Mouse (Mus musculus) midbrain, embryonic 10.5 days (tissue): Measurements from ENCODE around the gene Fbxo31. TPM values are rescaled to one million over a fixed set of nuclear protein-coding genes. Genes with fewer than 3 reads are reported as not detected.

Experiments used
- DNase-seq: peaks from one replicate; pipeline ENCODE4 v3.0.0-alpha.2; 2017; ENCODE audit warnings: low spot score
- H3K27ac ChIP-seq: fragments of 300-500 bp; sonication (generic); replicated peaks from 2 replicates; pipeline ENCODE4 v1.5.1; 2016; ENCODE audit warnings: mild to moderate bottlenecking
- H3K27me3 ChIP-seq: fragments of 300-500 bp; sonication (generic); 2 replicates; pipeline ENCODE4 v1.6.1; 2016; ENCODE audit warnings: low read depth, mild to moderate bottlenecking; ENCODE audit not compliant: poor library complexity, severe bottlenecking
- H3K36me3 ChIP-seq: fragments of 300-500 bp; sonication (generic); 2 replicates; pipeline ENCODE4 v1.6.1; 2016; ENCODE audit warnings: mild to moderate bottlenecking, moderate library complexity
- H3K4me1 ChIP-seq: fragments of 300-500 bp; sonication (generic); 2 replicates; pipeline ENCODE4 v1.6.1; 2016
- H3K4me3 ChIP-seq: fragments of 300-500 bp; sonication (generic); 2 replicates; pipeline ENCODE4 v1.5.1; 2016; ENCODE audit warnings: mild to moderate bottlenecking, moderate library complexity
- H3K9me3 ChIP-seq: fragments of 300-500 bp; sonication (generic); replicated peaks from 2 replicates; pipeline ENCODE4 v1.6.1; 2016; ENCODE audit warnings: mild to moderate bottlenecking
- WGBS: fragments of 180-500 bp; shearing (Covaris S2); methylation state at CpG from one replicate; pipeline ENCODE4 v1.1.7; 2016; 5-methylcytosine and 5-hydroxymethylcytosine counted together
- polyA plus RNA-seq: library from polyadenylated mRNA; unstranded; fragments of >200 nt; fragmentation: Nextera tagmentation; extraction: Ambion mirVana; gene quantifications from 2 replicates; pipeline ENCODE4 v1.2.1, GENCODE M21; 2016

Gene Fbxo31
- polyA plus RNA-seq, 1 experiment from 2014 or later, result 14.8 TPM

DNA sequence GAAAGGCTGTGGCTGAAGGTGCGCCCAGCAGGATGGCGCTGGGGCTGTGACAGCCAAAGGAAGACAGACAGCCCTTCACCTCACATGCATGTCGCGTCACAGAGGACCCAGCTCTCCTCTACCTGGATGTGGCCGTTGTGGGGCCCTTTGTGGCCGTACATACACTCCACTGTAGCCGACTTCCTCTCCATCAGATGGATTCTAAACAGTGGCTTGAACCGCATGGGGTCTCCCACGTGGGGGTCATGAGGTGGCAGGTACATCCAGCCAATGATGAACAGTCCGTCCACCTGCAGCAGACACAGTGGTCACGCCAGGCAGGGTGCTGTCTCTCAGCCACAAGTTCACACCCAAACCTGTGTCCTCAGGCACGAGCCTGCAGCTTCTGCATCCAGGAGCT is 18.8 kb downstream of the Fbxo31 start:
- no peak for DNase-seq
- H3K27me3 ChIP-seq, result no peaks in the 10 kb centered on the region
- no peak overlapping the region for H3K27ac ChIP-seq
- H3K4me3 ChIP-seq, result no peak overlapping the region
- WGBS, result 90% methylated on average over 12 of the region's 12 CpGs
- peaks cover 52% of the 10 kb centered on the region for H3K36me3 ChIP-seq
- H3K4me1 ChIP-seq, result peaks cover 25% of the 10 kb centered on the region
- H3K9me3 ChIP-seq, result no peaks in the 10 kb centered on the region

DNA sequence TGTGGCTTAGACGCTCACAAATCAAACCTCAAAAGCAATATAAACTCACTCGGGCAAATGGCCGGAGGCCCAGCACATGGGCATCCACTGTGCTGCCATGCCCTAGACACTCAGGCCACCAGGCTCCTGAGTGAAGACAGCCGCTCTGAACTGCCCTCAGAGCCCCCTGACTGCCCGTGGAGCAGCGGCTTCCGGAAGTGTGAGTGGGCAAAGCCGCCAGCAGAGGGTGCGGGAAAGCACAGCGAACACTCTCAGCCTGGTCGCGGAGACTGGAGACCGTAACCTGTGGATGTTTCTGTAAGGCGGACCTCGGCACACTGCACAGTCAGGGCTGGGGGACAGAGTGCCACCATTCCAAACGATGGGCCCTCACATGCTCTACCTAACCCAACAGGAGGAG is 20.1 kb downstream of the Fbxo31 start:
- WGBS, result 92% methylated on average over 16 of the region's 16 CpGs
- peaks cover 61% of the 10 kb centered on the region for H3K36me3 ChIP-seq
- DNase-seq, result no peak

DNA sequence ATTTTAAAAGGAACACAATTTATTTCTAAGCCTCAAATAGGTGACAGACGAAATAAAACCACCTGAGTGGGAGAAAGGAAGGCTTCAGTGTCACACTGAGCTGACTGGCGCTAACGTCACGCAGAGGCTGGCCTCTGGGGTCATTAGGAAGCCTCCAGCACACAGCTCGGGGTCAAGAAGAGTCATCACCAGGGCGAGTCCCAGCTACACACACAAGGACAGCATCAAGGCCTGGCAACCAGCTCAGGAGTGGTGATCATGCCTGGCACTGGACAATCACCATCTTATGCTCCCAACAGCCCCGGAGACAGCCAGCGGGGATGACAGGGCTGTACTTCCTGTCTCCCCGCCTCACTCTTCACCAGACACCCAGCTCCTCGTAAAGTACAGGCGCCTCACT is 20.9 kb downstream of the Fbxo31 start:
- Histone ChIP-seq H3K4me3 (no peak overlapping the region), H3K36me3 (peaks cover 68% of the 10 kb centered on the region), H3K27me3 (no peaks in the 10 kb centered on the region), H3K9me3 (no peaks in the 10 kb centered on the region), H3K4me1 (peaks cover 6% of the 10 kb centered on the region), H3K27ac (no peak overlapping the region)
- no peak for DNase-seq
- 91% methylated on average over 11 of the region's 11 CpGs for WGBS

More for the DNA sequence above, 20.1 kb downstream of the Fbxo31 start:
- Histone ChIP-seq H3K9me3 (no peaks in the 10 kb centered on the region), H3K27me3 (no peaks in the 10 kb centered on the region), H3K4me1 (peaks cover 14% of the 10 kb centered on the region), H3K27ac (no peak overlapping the region), H3K4me3 (no peak overlapping the region)

DNA sequence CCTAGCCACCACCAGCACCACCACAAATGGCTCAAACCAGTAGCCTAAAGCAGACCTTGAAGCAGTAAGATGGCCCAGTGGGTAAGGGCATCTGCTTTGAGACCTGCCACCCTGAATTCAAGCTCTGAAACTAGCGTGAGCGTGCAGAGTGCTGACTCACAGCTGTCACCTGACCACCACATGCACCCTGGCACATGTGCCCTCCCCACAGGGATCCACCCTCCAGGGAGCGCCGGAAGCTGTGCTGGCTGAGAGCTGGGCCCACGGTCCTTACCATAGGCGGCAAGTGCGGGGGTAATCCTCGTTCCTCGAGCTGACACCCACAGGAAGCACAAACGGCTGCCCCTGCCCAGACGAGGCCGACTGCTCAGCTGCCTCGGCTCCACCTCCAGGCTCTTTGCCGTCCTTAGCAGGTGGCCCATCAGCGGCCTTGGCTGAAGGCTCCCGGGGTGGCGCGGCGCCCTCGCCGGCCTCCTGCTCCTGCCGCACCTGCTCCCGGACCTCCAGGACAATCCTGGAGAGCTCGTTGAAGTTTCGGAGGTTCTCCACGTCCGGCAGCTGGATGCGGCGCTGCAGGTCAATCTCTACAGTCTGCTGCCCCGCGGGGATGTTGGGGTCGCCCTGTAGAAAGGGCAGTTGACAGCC is 24.7 kb downstream of the Fbxo31 start:
- Histone ChIP-seq H3K4me1 (peaks cover 13% of the 10 kb centered on the region), H3K36me3 (peaks cover 82% of the 10 kb centered on the region), H3K27me3 (no peaks in the 10 kb centered on the region), H3K4me3 (no peak overlapping the region), H3K27ac (no peak overlapping the region), H3K9me3 (no peaks in the 10 kb centered on the region)
- 95% methylated on average over 32 of the region's 32 CpGs for WGBS
- DNase-seq, result no peak

DNA sequence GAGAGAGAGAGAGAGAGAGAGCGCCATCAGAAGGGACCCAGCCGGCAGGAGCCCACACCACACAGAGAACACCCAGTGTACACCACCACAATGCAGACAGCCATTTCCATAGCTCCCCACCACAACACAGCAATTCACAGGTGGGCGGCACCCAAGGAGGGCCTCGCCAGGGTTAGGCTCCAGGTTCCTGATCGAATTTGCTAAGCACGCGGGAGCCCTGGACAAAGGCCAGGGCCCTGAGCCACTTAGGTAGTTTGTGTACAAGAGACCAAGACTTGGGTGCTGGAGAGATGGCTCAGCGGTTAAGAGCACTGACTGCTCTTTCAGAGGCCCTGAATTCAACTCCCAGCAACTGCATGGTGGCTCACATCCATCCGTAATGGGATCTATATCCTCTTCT is 26.1 kb downstream of the Fbxo31 start:
- no peak overlapping the region for H3K4me3 ChIP-seq
- 95% methylated on average over 9 of the region's 9 CpGs for WGBS
- H3K27me3 ChIP-seq, result no peaks in the 10 kb centered on the region
- H3K9me3 ChIP-seq, result no peaks in the 10 kb centered on the region
- H3K4me1 ChIP-seq, result peaks cover 13% of the 10 kb centered on the region
- H3K36me3 ChIP-seq, result peaks cover 67% of the 10 kb centered on the region
- no peak for DNase-seq
- H3K27ac ChIP-seq, result no peak overlapping the region

DNA sequence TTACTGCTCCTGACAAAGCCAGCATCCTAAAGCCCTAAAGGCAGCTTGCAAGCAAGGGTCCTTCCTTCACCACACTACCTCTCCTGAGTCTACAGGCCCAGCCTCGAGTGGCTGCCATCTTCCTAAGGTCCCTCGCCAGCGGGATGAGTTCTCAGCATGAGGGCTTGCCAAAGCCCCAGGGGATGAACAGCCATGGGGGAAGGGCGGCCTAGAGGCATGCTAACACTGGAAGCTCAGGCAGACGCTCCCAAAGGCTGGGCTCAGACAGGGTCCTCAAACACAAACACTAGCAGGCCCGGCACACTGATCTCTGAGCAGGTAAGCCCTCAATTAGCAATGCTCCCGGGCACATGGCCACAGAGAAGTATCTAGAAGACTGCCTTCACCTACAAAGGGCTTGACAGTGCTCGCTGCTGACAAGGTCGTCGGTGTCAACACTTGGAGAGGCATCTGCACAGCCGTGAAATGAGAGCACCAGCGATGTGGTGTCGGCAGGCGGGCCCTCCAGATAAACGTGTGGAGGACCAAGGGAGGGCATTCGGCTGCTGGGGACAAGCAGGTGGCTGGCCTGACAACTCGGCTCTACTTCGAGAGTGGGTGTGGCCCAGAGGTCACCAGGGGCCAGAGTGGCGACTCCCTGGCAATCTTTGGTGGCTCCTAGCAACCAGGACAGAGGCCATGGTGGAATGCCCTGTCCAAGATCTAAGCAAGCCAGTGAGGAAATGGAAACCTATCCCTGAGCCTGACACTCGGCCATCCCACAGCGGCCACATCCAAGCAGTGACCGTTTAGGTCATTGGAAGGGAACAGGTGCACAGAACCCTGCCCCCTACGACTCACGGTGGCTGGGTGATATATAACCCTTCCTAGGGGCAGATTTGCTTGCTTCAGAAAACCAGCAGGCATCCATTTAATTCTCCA is 27.3 kb downstream of the Fbxo31 start:
- H3K4me3 ChIP-seq, result no peak overlapping the region
- no peak overlapping the region; the same call in 1 of the 2 replicates for H3K27ac ChIP-seq
- peaks cover 64% of the 10 kb centered on the region for H3K36me3 ChIP-seq
- H3K4me1 ChIP-seq, result peaks cover 13% of the 10 kb centered on the region
- H3K27me3 ChIP-seq, result no peaks in the 10 kb centered on the region
- no peaks in the 10 kb centered on the region for H3K9me3 ChIP-seq
- 68% methylated on average over 24 of the region's 24 CpGs for WGBS
- DNase-seq, result no peak

DNA sequence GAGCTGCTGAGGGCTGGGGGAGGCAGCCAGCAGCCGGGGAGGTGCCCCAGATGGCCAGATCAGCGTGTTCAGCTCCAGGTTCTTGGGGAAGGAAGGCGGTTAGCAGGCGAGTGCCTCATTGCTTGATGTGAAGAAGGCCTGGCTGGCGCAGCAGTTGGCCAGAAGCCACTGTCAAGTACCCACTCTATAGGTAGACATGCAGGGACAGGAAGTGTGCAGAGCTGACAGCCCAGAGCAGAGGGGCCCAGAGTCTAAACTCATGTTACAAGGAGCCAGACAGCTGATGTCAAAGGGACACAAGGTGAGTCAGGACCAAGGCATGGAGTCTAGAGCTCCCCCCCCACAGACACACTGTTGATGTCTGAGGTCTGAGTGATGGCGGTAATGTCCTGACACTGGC is 28.6 kb downstream of the Fbxo31 start:
- no peaks in the 10 kb centered on the region for H3K9me3 ChIP-seq
- H3K27me3 ChIP-seq, result 0 out of 2 replicates have a peak, but pooled peaks cover 2% of the 10 kb centered on the region
- H3K4me3 ChIP-seq, result no peak overlapping the region
- H3K36me3 ChIP-seq, result peaks cover 55% of the 10 kb centered on the region
- H3K27ac ChIP-seq, result no peak overlapping the region
- WGBS, result 92% methylated on average over 6 of the region's 6 CpGs
- H3K4me1 ChIP-seq, result peaks cover 13% of the 10 kb centered on the region
- no peak for DNase-seq

DNA sequence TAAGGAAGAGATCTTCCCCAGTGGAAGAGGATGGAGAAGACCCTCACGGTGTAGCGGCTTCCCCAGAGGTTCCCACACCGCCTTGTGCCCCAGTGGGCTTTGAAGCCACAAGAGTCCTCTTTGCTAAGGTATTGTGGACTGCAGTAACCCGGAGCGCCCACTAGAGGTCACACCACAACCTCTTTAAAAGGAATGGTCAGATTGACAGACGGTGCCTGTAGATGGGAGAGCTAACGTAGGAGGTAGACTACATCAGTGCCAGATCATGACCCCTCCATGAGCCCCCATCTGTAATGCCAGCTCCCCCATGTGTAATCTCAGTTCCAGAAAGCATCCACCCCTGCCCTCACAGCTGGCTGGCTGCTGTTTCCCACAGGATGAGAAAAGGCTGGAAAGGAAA is 31.5 kb downstream of the Fbxo31 start:
- 0 out of 2 replicates have a peak, but pooled peaks cover 4% of the 10 kb centered on the region for H3K27me3 ChIP-seq
- no peak overlapping the region for H3K4me3 ChIP-seq
- peak; percentile 81 for DNase-seq
- H3K36me3 ChIP-seq, result peaks cover 27% of the 10 kb centered on the region
- 14% methylated on average over 7 of the region's 7 CpGs for WGBS
- H3K27ac ChIP-seq, result no peak overlapping the region
- peaks cover 13% of the 10 kb centered on the region for H3K4me1 ChIP-seq
- H3K9me3 ChIP-seq, result peaks cover 8% of the 10 kb centered on the region; the same call in 1 of the 2 replicates

DNA sequence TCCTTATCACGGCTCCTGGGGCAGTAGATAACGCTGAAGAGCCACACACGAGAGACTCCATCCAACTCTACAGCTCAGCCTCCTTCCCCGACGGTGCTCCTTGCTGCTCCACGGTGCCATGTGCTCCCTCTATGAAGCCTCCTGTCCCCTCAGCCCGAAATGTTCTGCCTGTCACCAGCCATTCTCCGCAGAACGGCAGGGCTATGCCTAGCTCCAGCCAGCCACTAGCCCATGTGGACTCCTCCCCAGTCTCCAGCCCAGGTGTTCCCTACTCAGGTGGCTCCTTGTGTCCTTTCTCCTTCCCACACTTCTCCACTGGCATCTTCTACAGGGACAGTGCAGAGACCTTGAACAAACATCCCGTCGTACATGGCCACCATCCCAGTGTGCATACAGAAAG is 33.7 kb downstream of the Fbxo31 start:
- no peaks in the 10 kb centered on the region for H3K4me1 ChIP-seq
- H3K27me3 ChIP-seq, result 0 out of 2 replicates have a peak, but pooled peaks cover 4% of the 10 kb centered on the region
- WGBS, result 81% methylated on average over 11 of the region's 11 CpGs
- peaks cover 5% of the 10 kb centered on the region for H3K36me3 ChIP-seq
- no peak overlapping the region for H3K4me3 ChIP-seq
- peaks cover 14% of the 10 kb centered on the region; the same call in 1 of the 2 replicates for H3K9me3 ChIP-seq
- no peak overlapping the region for H3K27ac ChIP-seq
- DNase-seq, result no peak

DNA sequence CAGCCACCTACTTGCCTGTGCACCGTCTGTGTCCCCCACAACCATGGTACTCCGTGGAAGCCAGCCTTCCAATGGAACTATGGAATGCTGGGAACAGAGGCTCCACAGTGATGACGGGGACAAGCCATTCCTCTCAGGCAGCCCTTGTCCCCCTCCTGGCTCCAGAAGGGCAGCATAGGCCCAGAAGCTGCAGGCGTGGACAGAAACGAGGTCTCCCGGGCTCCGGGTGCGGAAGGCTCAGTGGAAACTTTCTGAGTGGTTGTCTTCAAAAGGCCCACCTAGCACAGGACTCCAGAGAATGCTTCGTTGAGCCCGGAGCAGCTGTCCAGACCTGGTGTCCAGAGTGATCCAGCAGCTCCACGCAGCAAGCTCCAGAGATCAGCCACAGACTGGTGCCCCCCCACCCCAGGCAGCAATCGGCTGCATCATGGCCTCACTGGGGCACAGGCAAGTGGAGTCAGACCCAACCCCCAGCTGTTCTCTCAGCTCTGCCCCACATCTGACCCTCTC is 34.3 kb downstream of the Fbxo31 start, which contains the start of gene 1700018B08Rik:
TSS of gene 1700018B08Rik (minus strand) at position 45 of the 510 bp plus-strand sequence.
- 86% methylated on average over 12 of the region's 12 CpGs for whole genome bisulfite sequencing
- H3K27me3 ChIP-seq, result 0 out of 2 replicates have a peak, but pooled peaks cover 4% of the 10 kb centered on the region
- H3K4me3 ChIP-seq, result no peak within 1 kb of the TSS
- no peaks in the 10 kb centered on the region for H3K4me1 ChIP-seq
- DNase-seq, result no peak
- H3K36me3 ChIP-seq, result no peaks in the 10 kb centered on the region
- no peak within 1 kb of the TSS for H3K27ac ChIP-seq
- H3K9me3 ChIP-seq, result peaks cover 14% of the 10 kb centered on the region; the same call in 1 of the 2 replicates

DNA sequence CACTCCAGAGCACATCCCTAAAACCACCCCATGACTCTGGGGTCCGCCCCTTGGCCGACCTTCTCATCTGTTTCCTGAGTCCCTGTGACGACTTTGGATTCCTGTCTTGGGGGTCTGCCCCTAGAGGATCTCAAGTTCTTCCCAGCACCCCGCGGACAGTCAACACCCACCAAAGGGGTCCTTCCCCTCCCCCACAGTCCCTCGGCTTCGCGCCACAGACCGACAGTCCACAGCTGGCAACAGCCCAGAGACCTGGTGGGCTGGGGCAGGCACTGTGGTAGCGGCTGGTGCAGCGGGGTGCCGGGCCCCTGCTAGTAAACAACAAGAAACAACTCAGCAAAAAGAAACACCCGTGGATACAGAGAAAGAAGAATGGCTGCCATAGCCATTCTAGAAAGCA is 35.7 kb downstream of the Fbxo31 start:
- H3K27ac ChIP-seq, result no peak overlapping the region
- no peak overlapping the region for H3K4me3 ChIP-seq
- no peaks in the 10 kb centered on the region for H3K36me3 ChIP-seq
- H3K27me3 ChIP-seq, result 0 out of 2 replicates have a peak, but pooled peaks cover 4% of the 10 kb centered on the region
- H3K4me1 ChIP-seq, result no peaks in the 10 kb centered on the region
- DNase-seq, result no peak
- peaks cover 14% of the 10 kb centered on the region; the same call in 1 of the 2 replicates for H3K9me3 ChIP-seq
- WGBS, result 67% methylated on average over 13 of the region's 13 CpGs

DNA sequence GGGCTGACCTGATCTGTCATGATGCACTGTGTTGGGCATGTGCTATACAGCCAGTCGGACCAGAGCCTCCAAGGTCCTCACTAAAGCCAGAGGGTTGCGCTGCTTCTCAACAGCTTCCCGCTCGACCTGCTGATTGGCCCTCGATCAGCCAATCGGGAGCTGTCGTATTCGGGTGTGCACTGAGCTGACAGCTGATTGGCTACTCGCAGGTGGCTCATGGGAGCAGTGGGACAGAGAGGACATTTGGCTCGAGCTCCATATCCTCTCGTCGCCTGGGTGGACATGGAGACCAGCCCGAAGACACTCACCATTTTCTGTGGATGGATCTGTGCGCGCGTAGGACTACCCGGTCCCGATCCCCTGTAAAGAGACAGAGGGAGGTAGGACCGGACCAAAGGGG is 36.7 kb downstream of the Fbxo31 start:
- no peaks in the 10 kb centered on the region for H3K4me1 ChIP-seq
- no peak for DNase-seq
- 84% methylated on average over 19 of the region's 19 CpGs for WGBS
- H3K36me3 ChIP-seq, result no peaks in the 10 kb centered on the region
- peaks cover 14% of the 10 kb centered on the region; the same call in 1 of the 2 replicates for H3K9me3 ChIP-seq
- H3K27ac ChIP-seq, result no peak overlapping the region
- 0 out of 2 replicates have a peak, but pooled peaks cover 4% of the 10 kb centered on the region for H3K27me3 ChIP-seq
- no peak overlapping the region for H3K4me3 ChIP-seq
